Mouse (Mus musculus) B cell, adult 67 days (primary cell): Measurements from ENCODE around the gene Arhgap42. TPM values are rescaled to one million over a fixed set of nuclear protein-coding genes. Genes with fewer than 3 reads are reported as not detected.

Experiments
- total RNA-seq, 2 experiments: library from RNA; stranded (reverse); gene quantifications; 4 replicates each; pipeline ENCODE4 v1.2.4; 2023

The Arhgap42 gene
- not detected for total RNA-seq

GRCm38 (mm10) chr9:9238438-9239391, at the start of gene Arhgap42:
Gene Arhgap42, minus strand, starts transcription at chr9:9239101.

GRCm38 (mm10) chr9:8971491-8971890, 267.4 kb downstream of the Arhgap42 start, which contains the start of gene Gm16485:
Gene Gm16485, plus strand, starts transcription at chr9:8971791.

